Mouse (Mus musculus): ENCODE results near the gene Cib2.

DNA sequence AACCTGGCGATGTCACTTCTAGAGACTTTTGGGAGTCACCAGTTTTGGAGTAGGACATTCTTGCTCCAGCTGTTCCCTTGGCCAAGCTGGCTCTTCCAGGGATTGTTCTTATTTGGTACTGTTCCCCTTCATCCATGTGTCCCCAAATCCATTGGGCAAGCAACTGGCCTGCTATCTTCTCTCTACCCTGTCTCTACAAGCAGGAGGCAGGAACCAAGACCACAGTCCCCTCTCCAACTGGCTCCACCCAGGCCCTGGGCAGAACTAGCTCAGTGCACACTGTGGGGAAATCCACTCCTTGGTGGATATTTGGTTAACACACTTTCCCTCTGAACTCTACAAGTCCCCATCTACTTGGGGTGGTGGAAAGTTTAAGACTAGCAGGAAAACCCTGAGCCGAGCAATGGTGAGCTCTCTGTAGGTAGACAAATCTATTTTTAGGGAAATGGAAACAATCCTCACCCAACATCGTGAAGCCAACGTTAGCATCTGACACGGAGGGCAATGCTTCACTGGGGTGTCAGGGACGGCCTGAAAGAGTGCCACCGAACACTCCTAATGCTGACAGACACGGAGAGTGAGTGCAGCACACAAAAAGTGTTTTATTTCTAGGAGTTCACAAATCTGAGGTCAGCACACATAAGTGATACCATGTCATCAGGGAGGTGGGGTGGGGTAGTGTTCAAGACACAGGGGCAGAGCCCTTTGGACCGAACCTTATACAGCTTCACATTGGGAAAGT is 15.6 kb downstream of the Cib2 start:
- TF ChIP-seq CTCF (IDR thresholded peaks at IDR 0.05; ENCODE audit: insufficient read depth, low read length) = no peak
- TF ChIP-seq POLR2A (IDR thresholded peaks at IDR 0.05; ENCODE audit: borderline replicate concordance, extremely low read depth, low read depth, low read length) = no peak
